Comparison of ENCODE assay signal across 9 mouse cellular contexts in genomic region chr9:102643486-102644101, GRCm38 (mm10). TPM values are rescaled to one million over a fixed set of nuclear protein-coding genes. Genes with fewer than 3 reads are reported as not detected.
A peak's percentile ranks its signal among the peaks of the same experiment; 100 is the strongest.
DNase-seq lines count a peak whose midpoint lies in the region; ATAC-seq and TF ChIP-seq lines count a peak whose summit lies in the region.
"Had no signal": no experiment of that assay in that cellular context is flagged by ENCODE, and none has a peak within 500 bp of the region (broad histone marks: within the 10 kb centered on the region; RNA-seq: fewer than 3 reads in every experiment).

No protein-coding gene starts in this region.

- no peak for TF ChIP-seq CTCF in embryonic fibroblast, embryonic 13.5 days (IDR thresholded peaks at IDR 0.05; ENCODE audit: borderline replicate concordance, insufficient read depth, low read length)

- H3K27ac ChIP-seq in embryonic fibroblast, embryonic 13.5 days (ENCODE audit: insufficient read depth, low read length), result peak overlapping the region; percentile 98
- H3K27ac ChIP-seq in heart, embryonic 14.5 days (replicated peaks in 1 of 2; ENCODE audit: control insufficient read depth in 1 of 2, insufficient read depth in 1 of 2, low read depth in 2 of 2, low read length in 2 of 2), result peak overlapping the region; percentile 56 to 81
- peak overlapping the region; percentile 91 for H3K27ac ChIP-seq in kidney, embryonic 16.5 days (ENCODE audit: low read length)
- peak overlapping the region; percentile 97 for H3K27ac ChIP-seq in stomach, embryonic 16.5 days (ENCODE audit: low read length)

- no peaks in the 10 kb centered on the region for H3K27me3 ChIP-seq in heart, embryonic 14.5 days (ENCODE audit: control insufficient read depth, insufficient read depth, low read length)
- H3K27me3 ChIP-seq in kidney, embryonic 16.5 days (ENCODE audit: insufficient read depth, low read length), result no peaks in the 10 kb centered on the region
- H3K27me3 ChIP-seq in stomach, embryonic 16.5 days (ENCODE audit: control insufficient read depth, insufficient read depth, low read length), result no peaks in the 10 kb centered on the region

- TF ChIP-seq POLR2A in embryonic fibroblast, embryonic 13.5 days (IDR thresholded peaks at IDR 0.05; ENCODE audit: low read depth, low read length), result no peak

- WGBS in heart, embryonic 14.5 days, result 15% methylated on average over 10 of the region's 10 CpGs
- WGBS in kidney, embryonic 16.5 days, result 11% methylated on average over 10 of the region's 10 CpGs
- WGBS in stomach, embryonic 16.5 days, result 4% methylated on average over 10 of the region's 10 CpGs

- H3K4me3 ChIP-seq in embryonic fibroblast, embryonic 13.5 days (ENCODE audit: insufficient read depth, low read length), result no peak overlapping the region
- peak overlapping the region in 1 of 2 experiments; percentile 16; a peak in 1 of 4 replicates for H3K4me3 ChIP-seq in heart, embryonic 14.5 days (ENCODE audit: control insufficient read depth in 1 of 2, insufficient read depth in 1 of 2, low read depth in 1 of 2, low read length in 2 of 2)
- peak overlapping the region; percentile 2; the same call in 1 of the 2 replicates for H3K4me3 ChIP-seq in kidney, embryonic 16.5 days (ENCODE audit: low read length)
- peak overlapping the region; percentile 13 for H3K4me3 ChIP-seq in stomach, embryonic 16.5 days (replicated peaks; ENCODE audit: low read length)

- intact Hi-C loops in left cerebral cortex, postnatal 4 days (cut with DNase I), result no loop called here

- DNase-seq in left cerebral cortex, postnatal 4 days, result peak; percentile 87
- DNase-seq in left cerebral cortex, adult 8-10 months (ENCODE audit: low spot score in 2 of 2), result no peak
- DNase-seq in lung, postnatal 25 days (ENCODE audit: low spot score), result peak; percentile 81

- peak; percentile 68; the same call in 1 of the 2 replicates for ATAC-seq in heart, embryonic 14.5 days (ENCODE audit: insufficient number of reproducible peaks, insufficient read depth, low FRiP score, low read depth)
- ATAC-seq in kidney, embryonic 16.5 days (ENCODE audit: low FRiP score, low TSS enrichment), result peak; percentile 86
- peak; percentile 90 for ATAC-seq in stomach, embryonic 16.5 days (ENCODE audit: insufficient read depth, low FRiP score)
- ATAC-seq in frontal cortex, adult (ENCODE audit: low TSS enrichment), result no peak

- no peaks in the 10 kb centered on the region for H3K9me3 ChIP-seq in heart, embryonic 14.5 days (ENCODE audit: control insufficient read depth, low read length)
- no peaks in the 10 kb centered on the region for H3K9me3 ChIP-seq in kidney, embryonic 16.5 days (ENCODE audit: low read length)
- no peaks in the 10 kb centered on the region for H3K9me3 ChIP-seq in stomach, embryonic 16.5 days (replicated peaks; ENCODE audit: control insufficient read depth, low read length)
- H3K9me3 ChIP-seq: G1E had no signal

- peak overlapping the region; percentile 51 for H3K4me2 ChIP-seq in heart, embryonic 14.5 days (ENCODE audit: low read length)
- H3K4me2 ChIP-seq in kidney, embryonic 16.5 days (replicated peaks; ENCODE audit: low read depth, low read length), result peak overlapping the region; percentile 40
- peak overlapping the region; percentile 49 for H3K4me2 ChIP-seq in stomach, embryonic 16.5 days (ENCODE audit: low read depth, low read length)

- no peaks in the 10 kb centered on the region for H3K36me3 ChIP-seq in heart, embryonic 14.5 days (ENCODE audit: control insufficient read depth, insufficient read depth, low read length)
- H3K36me3 ChIP-seq in kidney, embryonic 16.5 days (ENCODE audit: insufficient read depth, low read length), result no peaks in the 10 kb centered on the region
- no peaks in the 10 kb centered on the region for H3K36me3 ChIP-seq in stomach, embryonic 16.5 days (ENCODE audit: control insufficient read depth, insufficient read depth, low read length)
- H3K36me3 ChIP-seq: G1E had no signal

- peaks cover 43% of the 10 kb centered on the region for H3K4me1 ChIP-seq in embryonic fibroblast, embryonic 13.5 days (ENCODE audit: control insufficient read depth, insufficient read depth, low read length)
- H3K4me1 ChIP-seq in heart, embryonic 14.5 days (ENCODE audit: control insufficient read depth in 2 of 2, insufficient read depth in 2 of 2, low read length in 2 of 2), result peaks cover 18 to 31% of the 10 kb centered on the region in 2 experiments
- H3K4me1 ChIP-seq in kidney, embryonic 16.5 days (ENCODE audit: insufficient read depth, low read length), result peaks cover 45% of the 10 kb centered on the region
- peaks cover 34% of the 10 kb centered on the region for H3K4me1 ChIP-seq in stomach, embryonic 16.5 days (ENCODE audit: control insufficient read depth, insufficient read depth, low read length)

- peak overlapping the region; percentile 30 for H3K9ac ChIP-seq in heart, embryonic 14.5 days (ENCODE audit: low read length)
- 0 out of 2 replicates have a peak overlapping the region, but pooled peaks have one; percentile 16 for H3K9ac ChIP-seq in kidney, embryonic 16.5 days (replicated peaks; ENCODE audit: low read length)
- peak overlapping the region; percentile 61 for H3K9ac ChIP-seq in stomach, embryonic 16.5 days (ENCODE audit: low read length)

RNA-seq across cellular contexts. Expression of gene Cep63, which starts 17.3 kb away (rescaled TPM):
- 10 to 100 TPM; 29.3 to 30.2 TPM for total RNA-seq in left cerebral cortex, postnatal 4 days (2021)
- 10 to 100 TPM; 29.6 to 40.8 (median 32.6) TPM for total RNA-seq in left cerebral cortex, adult 8-10 months (2022)
- 22.8 and 27.0 TPM in 2 replicates for polyA plus RNA-seq in embryonic fibroblast, embryonic 13.5 days (2011; ENCODE audit: insufficient read length, low read depth, missing spikeins)
- polyA plus RNA-seq in heart, embryonic 14.5 days (2014; fragmentation: Nextera tagmentation; extraction: Ambion mirVana), result 42.9 and 43.1 TPM in 2 replicates
- polyA plus RNA-seq in kidney, embryonic 16.5 days (2015; fragmentation: Nextera tagmentation; extraction: Ambion mirVana), result 56.5 and 60.6 TPM in 2 replicates
- polyA plus RNA-seq in stomach, embryonic 16.5 days (2015; fragmentation: Nextera tagmentation; extraction: Ambion mirVana), result 41.9 and 44.9 TPM in 2 replicates

RNA-seq across cellular contexts. Expression of gene Anapc13, which starts 17.5 kb away (rescaled TPM):
- total RNA-seq in left cerebral cortex, postnatal 4 days (2021), result 10 to 100 TPM; 80.9 to 91.4 TPM
- total RNA-seq in left cerebral cortex, adult 8-10 months (2022), result 100 to 1,000 TPM; 113 to 133 (median 120) TPM
- 44.9 and 51.4 TPM in 2 replicates for polyA plus RNA-seq in embryonic fibroblast, embryonic 13.5 days (2011; ENCODE audit: insufficient read length, low read depth, missing spikeins)
- polyA plus RNA-seq in heart, embryonic 14.5 days (2014; fragmentation: Nextera tagmentation; extraction: Ambion mirVana), result 294 and 328 TPM in 2 replicates
- polyA plus RNA-seq in kidney, embryonic 16.5 days (2015; fragmentation: Nextera tagmentation; extraction: Ambion mirVana), result 171 and 179 TPM in 2 replicates
- polyA plus RNA-seq in stomach, embryonic 16.5 days (2015; fragmentation: Nextera tagmentation; extraction: Ambion mirVana), result 161 and 206 TPM in 2 replicates

Comparison
In these comparisons a context has a peak if more than half of its experiments do, and no peak if none do; other contexts are left out.
1. DNase-seq: peak in left cerebral cortex, postnatal 4 days (single experiment) and lung, postnatal 25 days (single experiment); none in left cerebral cortex, adult 8-10 months (0 of 2).
2. Peak in every context shown above with its lines, with median percentiles within 50 percentile points of each other: H3K27ac ChIP-seq, H3K4me2 ChIP-seq and H3K9ac ChIP-seq.